ENCODE assay signal across 8 mouse cellular contexts in genomic region chr4:141793282-141794151, GRCm38 (mm10). TPM values are rescaled to one million over a fixed set of nuclear protein-coding genes. Genes with fewer than 3 reads are reported as not detected.
DNase-seq lines count a peak whose midpoint lies in the region; ATAC-seq and TF ChIP-seq lines count a peak whose summit lies in the region.

TSS of gene Casp9 (plus strand) at chr4:141793612.

- H3K36me3 ChIP-seq in embryonic facial prominence, embryonic 15.5 days = peaks cover 7% of the 10 kb centered on the region; the same call in 1 of the 2 replicates
- peaks cover 13% of the 10 kb centered on the region; the same call in 1 of the 2 replicates for H3K36me3 ChIP-seq in kidney, embryonic 14.5 days (ENCODE audit: control insufficient read depth, insufficient read depth, low read length)
- H3K36me3 ChIP-seq in limb, embryonic 15.5 days = peaks cover 21% of the 10 kb centered on the region; the same call in 1 of the 2 replicates

- peak; percentile 20; the same call in 1 of the 2 replicates for TF ChIP-seq CTCF in bone marrow, adult 2 months (IDR thresholded peaks at IDR 0.05; ENCODE audit: control insufficient read depth, insufficient read depth, low read length)

- H3K27ac ChIP-seq in bone marrow, adult 2 months (ENCODE audit: control insufficient read depth, insufficient read depth, low read depth, low read length, poor library complexity) = peak within 1 kb of the TSS; percentile 88
- peak within 1 kb of the TSS; percentile 95 for H3K27ac ChIP-seq in embryonic facial prominence, embryonic 15.5 days (replicated peaks)
- peak within 1 kb of the TSS; percentile 97 for H3K27ac ChIP-seq in kidney, embryonic 14.5 days (ENCODE audit: low read depth, low read length)
- peak within 1 kb of the TSS; percentile 95 for H3K27ac ChIP-seq in limb, embryonic 15.5 days

- peak within 1 kb of the TSS; percentile 24 for H3K9ac ChIP-seq in embryonic facial prominence, embryonic 15.5 days
- H3K9ac ChIP-seq in kidney, embryonic 14.5 days (ENCODE audit: low read depth, low read length) = peak within 1 kb of the TSS; percentile 69
- peak within 1 kb of the TSS; percentile 53 for H3K9ac ChIP-seq in limb, embryonic 15.5 days

- H3K9me3 ChIP-seq in embryonic facial prominence, embryonic 15.5 days (replicated peaks) = no peaks in the 10 kb centered on the region
- H3K9me3 ChIP-seq in kidney, embryonic 14.5 days (ENCODE audit: control insufficient read depth, low read length) = no peaks in the 10 kb centered on the region
- H3K9me3 ChIP-seq in limb, embryonic 15.5 days = no peaks in the 10 kb centered on the region

- peak; percentile 99 for DNase-seq in 416B (ENCODE audit: low read depth)
- peak; percentile 96 to 99 for DNase-seq in heart, adult 9 months (ENCODE audit: low spot score in 2 of 2)
- peak; percentile 93 to 97 for DNase-seq in monocyte, adult 2 months (ENCODE audit: low read depth in 1 of 2, low spot score in 2 of 2)
- peak; percentile 97 for DNase-seq in spleen, postnatal 36 days (ENCODE audit: low spot score in 2 of 2)

- H3K4me2 ChIP-seq in embryonic facial prominence, embryonic 15.5 days (replicated peaks) = peak within 1 kb of the TSS; percentile 47
- peak within 1 kb of the TSS; percentile 50 for H3K4me2 ChIP-seq in kidney, embryonic 14.5 days (replicated peaks; ENCODE audit: low read depth, low read length)
- H3K4me2 ChIP-seq in limb, embryonic 15.5 days = peak within 1 kb of the TSS; percentile 54

- peak within 1 kb of the TSS; percentile 77 for H3K4me3 ChIP-seq in bone marrow, adult 2 months (replicated peaks; ENCODE audit: control insufficient read depth, low read depth, low read length)
- H3K4me3 ChIP-seq in embryonic facial prominence, embryonic 15.5 days (replicated peaks) = peak within 1 kb of the TSS; percentile 77
- peak within 1 kb of the TSS; percentile 67 for H3K4me3 ChIP-seq in kidney, embryonic 14.5 days (ENCODE audit: low read length)
- peak within 1 kb of the TSS; percentile 74 for H3K4me3 ChIP-seq in limb, embryonic 15.5 days

- no peaks in the 10 kb centered on the region for H3K27me3 ChIP-seq in embryonic facial prominence, embryonic 15.5 days
- no peaks in the 10 kb centered on the region for H3K27me3 ChIP-seq in kidney, embryonic 14.5 days (ENCODE audit: control insufficient read depth, insufficient read depth, low read length)
- H3K27me3 ChIP-seq in limb, embryonic 15.5 days = no peaks in the 10 kb centered on the region

- H3K4me1 ChIP-seq in bone marrow, adult 2 months (ENCODE audit: control insufficient read depth, insufficient read depth, low read length) = peaks cover 1% of the 10 kb centered on the region; the same call in 1 of the 2 replicates
- peaks cover 32% of the 10 kb centered on the region for H3K4me1 ChIP-seq in embryonic facial prominence, embryonic 15.5 days
- H3K4me1 ChIP-seq in kidney, embryonic 14.5 days (ENCODE audit: control insufficient read depth, insufficient read depth, low read length) = peaks cover 7% of the 10 kb centered on the region; the same call in 1 of the 2 replicates
- H3K4me1 ChIP-seq in limb, embryonic 15.5 days = peaks cover 30% of the 10 kb centered on the region

- peak; percentile 63; the same call in 1 of the 2 replicates for TF ChIP-seq POLR2A in bone marrow, adult 2 months (IDR thresholded peaks at IDR 0.05; ENCODE audit: borderline replicate concordance, control insufficient read depth, low read depth, low read length)

- WGBS in bone marrow, adult 2 months = under 1% methylated on average over 79 of the region's 80 CpGs
- under 1% methylated on average over 75 of the region's 80 CpGs for WGBS in embryonic facial prominence, embryonic 15.5 days
- WGBS in kidney, embryonic 14.5 days = under 1% methylated on average over 61 of the region's 80 CpGs
- under 1% methylated on average over 76 of the region's 80 CpGs for WGBS in limb, embryonic 15.5 days

- ATAC-seq in embryonic facial prominence, embryonic 15.5 days (ENCODE audit: insufficient number of reproducible peaks, low FRiP score, low TSS enrichment, low read depth) = peak; percentile 88
- peak; percentile 88 for ATAC-seq in kidney, embryonic 14.5 days (ENCODE audit: low FRiP score, low TSS enrichment)
- peak; percentile 88 for ATAC-seq in limb, embryonic 15.5 days (ENCODE audit: insufficient number of reproducible peaks, low FRiP score, low TSS enrichment, low read depth)

RNA-seq across cellular contexts. Expression of gene Casp9, which starts in this region (rescaled TPM):
- polyA plus RNA-seq in bone marrow, adult 2 months (2011; ENCODE audit: insufficient read depth, insufficient read length, low replicate concordance, missing spikeins) = 9.2 and 20.7 TPM in 2 replicates
- 14.4 and 16.9 TPM in 2 replicates for polyA plus RNA-seq in embryonic facial prominence, embryonic 15.5 days (2015; fragmentation: Nextera tagmentation; extraction: Ambion mirVana)
- 14.5 and 24.3 TPM in 2 replicates for polyA plus RNA-seq in kidney, embryonic 14.5 days (2014; fragmentation: Nextera tagmentation; extraction: Ambion mirVana)
- polyA plus RNA-seq in limb, embryonic 15.5 days (2015; fragmentation: Nextera tagmentation; extraction: Ambion mirVana) = 13.3 and 14.7 TPM in 2 replicates

Comparison
In these comparisons a context has a peak if more than half of its experiments do, and no peak if none do; other contexts are left out.
1. Peak in every context shown above with its lines: DNase-seq, ATAC-seq, H3K4me3 ChIP-seq and H3K27ac ChIP-seq.